Mouse (Mus musculus) kidney, postnatal 0 days (tissue): ENCODE results near the gene Ash1l. TPM values are rescaled to one million over a fixed set of nuclear protein-coding genes. Genes with fewer than 3 reads are reported as not detected.

Source experiments
- ATAC-seq: fragments of 200-750 bp; cut with Nextera tagmentation; replicated peaks from 2 replicates; pipeline ENCODE4 v1.8.0; 2017; ENCODE audit warnings: low read depth, moderate number of reproducible peaks, moderate TSS enrichment, moderate library complexity; ENCODE audit not compliant: low FRiP score
- DNase-seq: peaks from one replicate; pipeline ENCODE4 v3.0.0-alpha.2; 2016; ENCODE audit warnings: low spot score
- H3K27ac ChIP-seq: fragments of 300-500 bp; sonication (generic); 2 replicates; pipeline ENCODE4 v1.5.1; 2014; ENCODE audit warnings: mild to moderate bottlenecking
- H3K27me3 ChIP-seq: fragments of 300-500 bp; sonication (generic); 2 replicates; pipeline ENCODE4 v1.6.1; 2014; ENCODE audit warnings: low read length, mixed read lengths; ENCODE audit not compliant: insufficient read depth
- H3K36me3 ChIP-seq: fragments of 300-500 bp; sonication (generic); 2 replicates; pipeline ENCODE4 v1.6.1; 2014; ENCODE audit warnings: low read length, mixed read lengths; ENCODE audit not compliant: insufficient read depth
- H3K4me1 ChIP-seq: fragments of 300-500 bp; sonication (generic); replicated peaks from 2 replicates; pipeline ENCODE4 v1.6.1; 2014; ENCODE audit warnings: antibody characterized with exemption, low read length, mixed read lengths; ENCODE audit not compliant: insufficient read depth
- H3K4me2 ChIP-seq: fragments of 300-500 bp; sonication (generic); 2 replicates; pipeline ENCODE4 v1.6.1; 2014; ENCODE audit warnings: mild to moderate bottlenecking, low read length, moderate library complexity, mixed read lengths
- H3K4me3 ChIP-seq: fragments of 300-500 bp; sonication (generic); replicated peaks from 2 replicates; pipeline ENCODE4 v1.5.1; 2014; ENCODE audit warnings: low read depth, low read length
- H3K9ac ChIP-seq: fragments of 300-500 bp; sonication (generic); 2 replicates; pipeline ENCODE4 v1.6.1; 2014; ENCODE audit warnings: low read depth, low read length
- H3K9me3 ChIP-seq: fragments of 300-500 bp; sonication (generic); replicated peaks from 2 replicates; pipeline ENCODE4 v1.6.1; 2016; ENCODE audit warnings: low read length, inconsistent platforms, mixed read lengths
- CTCF ChIP-seq: IDR thresholded peaks from 2 replicates; pipeline ENCODE4 v1.5.1; 2016; ENCODE audit warnings: antibody characterized with exemption, low read depth, mild to moderate bottlenecking, moderate library complexity
- WGBS: fragments of 180-500 bp; shearing (Covaris S2); extraction: QIAGEN DNeasy Blood & Tissue Kit; methylation state at CpG from one replicate; pipeline ENCODE4 v1.1.7; 2014; 5-methylcytosine and 5-hydroxymethylcytosine counted together
- polyA plus RNA-seq: library from polyadenylated mRNA; unstranded; fragments of >200 nt; fragmentation: Nextera tagmentation; extraction: Ambion mirVana; gene quantifications from 2 replicates; pipeline ENCODE4 v1.2.1, GENCODE M21; 2015

Gene Ash1l
- polyA plus RNA-seq, 1 experiment from 2014 or later, result 13.0 TPM

GRCm38 (mm10) chr3:89087338-89088110, 137.1 kb downstream of the Ash1l start:
- H3K36me3 ChIP-seq, result no peaks in the 10 kb centered on the region
- H3K4me1 ChIP-seq, result peaks cover 12% of the 10 kb centered on the region; the same call in 1 of the 2 replicates
- peak; percentile 77 for TF ChIP-seq CTCF
- H3K9me3 ChIP-seq, result no peaks in the 10 kb centered on the region
- H3K27ac ChIP-seq, result peak overlapping the region; percentile 27; the same call in 1 of the 2 replicates
- WGBS, result 20% methylated on average over 21 of the region's 21 CpGs
- DNase-seq (peak; percentile 91), ATAC-seq (peak; percentile 38)
- no peaks in the 10 kb centered on the region for H3K27me3 ChIP-seq
- no peak overlapping the region for H3K9ac ChIP-seq
- peak overlapping the region; percentile 39; the same call in 1 of the 2 replicates for H3K4me2 ChIP-seq
- H3K4me3 ChIP-seq, result 0 out of 2 replicates have a peak overlapping the region, but pooled peaks have one; percentile 9

- Histone ChIP-seq H3K9ac (0 out of 2 replicates have a peak overlapping the region, but pooled peaks have one; percentile 69), H3K4me3 (peak overlapping the region; percentile 64), H3K27ac (no peak overlapping the region), H3K36me3 (no peaks in the 10 kb centered on the region), H3K27me3 (peaks cover 3% of the 10 kb centered on the region; the same call in 1 of the 2 replicates), H3K4me1 (peaks cover 12% of the 10 kb centered on the region), H3K4me2 (peak overlapping the region; percentile 100), H3K9me3 (no peaks in the 10 kb centered on the region)
- WGBS, result 44% methylated on average over 14 of the region's 14 CpGs
- ATAC-seq, result no peak
- TF ChIP-seq CTCF, result no peak
- no peak for DNase-seq
These were observed 138.6 kb downstream of the Ash1l start for GRCm38 (mm10) chr3:89088974-89089373.

- Histone ChIP-seq H3K9ac (peak overlapping the region; percentile 69), H3K9me3 (no peaks in the 10 kb centered on the region), H3K27me3 (peaks cover 3% of the 10 kb centered on the region; the same call in 1 of the 2 replicates), H3K27ac (peak overlapping the region; percentile 81), H3K4me1 (peaks cover 12% of the 10 kb centered on the region), H3K4me3 (peak overlapping the region; percentile 64), H3K36me3 (0 out of 2 replicates have a peak, but pooled peaks cover 2% of the 10 kb centered on the region), H3K4me2 (peak overlapping the region; percentile 100)
- ATAC-seq (peak; percentile 79), DNase-seq (peak; percentile 95)
- TF ChIP-seq CTCF, result no peak
- WGBS, result under 1% methylated on average over 40 of the region's 40 CpGs
These were observed 139.6 kb downstream of the Ash1l start for GRCm38 (mm10) chr3:89089882-89090591.

DNA sequence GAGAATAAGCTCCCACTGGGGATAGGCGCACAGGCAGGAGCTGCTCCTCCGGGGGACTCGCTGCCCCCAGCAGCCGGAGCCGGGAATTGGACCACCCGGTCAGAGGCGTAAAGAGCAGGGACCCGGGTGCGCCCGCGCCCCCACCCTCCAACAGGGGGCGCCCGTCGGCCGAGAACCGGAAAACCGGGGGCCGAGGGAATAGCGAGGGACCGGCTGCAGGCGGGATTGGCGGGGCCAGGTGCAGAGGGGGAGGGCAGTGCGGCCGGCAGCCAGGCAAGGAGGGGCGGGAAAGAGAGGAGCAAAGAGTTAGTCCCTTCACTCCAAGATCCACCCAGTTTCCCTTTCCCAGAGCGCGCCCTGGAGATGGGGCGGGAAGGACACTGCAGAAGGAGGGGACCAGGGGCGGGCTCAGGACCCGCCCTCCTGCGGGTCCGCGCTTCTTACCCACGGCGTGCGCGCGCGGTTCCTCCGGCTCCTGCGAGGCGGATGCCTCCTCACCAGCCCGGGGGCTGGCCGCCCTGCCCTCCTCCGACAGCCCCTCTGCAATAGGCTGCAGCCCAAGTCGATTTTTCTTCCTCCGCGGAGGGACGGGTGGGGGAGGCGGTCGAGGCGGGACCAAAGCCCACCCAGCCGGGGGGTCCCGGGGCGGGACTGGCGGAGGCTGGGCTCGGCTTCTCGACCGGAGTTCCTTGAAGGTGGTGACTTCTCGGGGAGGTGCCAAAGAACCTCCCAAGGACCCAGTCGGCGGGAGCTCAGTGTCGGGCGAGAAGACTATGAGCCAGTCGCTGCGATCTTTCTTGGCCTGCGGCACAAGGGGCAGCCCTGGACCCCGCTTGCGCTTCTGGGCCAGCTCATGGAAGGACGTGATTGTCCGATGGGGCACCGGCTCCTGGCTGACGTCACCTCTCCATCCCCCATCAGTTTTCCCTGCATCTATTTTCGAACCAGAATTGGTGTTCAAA, 140.6 kb downstream of the Ash1l start:
- peak; percentile 81 for TF ChIP-seq CTCF
- Histone ChIP-seq H3K9ac (peak overlapping the region; percentile 69), H3K4me2 (peak overlapping the region; percentile 100), H3K4me3 (peak overlapping the region; percentile 64), H3K27ac (peak overlapping the region; percentile 81), H3K4me1 (peaks cover 12% of the 10 kb centered on the region), H3K9me3 (no peaks in the 10 kb centered on the region), H3K36me3 (0 out of 2 replicates have a peak, but pooled peaks cover 2% of the 10 kb centered on the region), H3K27me3 (peaks cover 3% of the 10 kb centered on the region; the same call in 1 of the 2 replicates)
- 1% methylated on average over 71 of the region's 74 CpGs for whole genome bisulfite sequencing
- ATAC-seq, result peak; percentile 47
- peak; percentile 85 for DNase-seq

DNA sequence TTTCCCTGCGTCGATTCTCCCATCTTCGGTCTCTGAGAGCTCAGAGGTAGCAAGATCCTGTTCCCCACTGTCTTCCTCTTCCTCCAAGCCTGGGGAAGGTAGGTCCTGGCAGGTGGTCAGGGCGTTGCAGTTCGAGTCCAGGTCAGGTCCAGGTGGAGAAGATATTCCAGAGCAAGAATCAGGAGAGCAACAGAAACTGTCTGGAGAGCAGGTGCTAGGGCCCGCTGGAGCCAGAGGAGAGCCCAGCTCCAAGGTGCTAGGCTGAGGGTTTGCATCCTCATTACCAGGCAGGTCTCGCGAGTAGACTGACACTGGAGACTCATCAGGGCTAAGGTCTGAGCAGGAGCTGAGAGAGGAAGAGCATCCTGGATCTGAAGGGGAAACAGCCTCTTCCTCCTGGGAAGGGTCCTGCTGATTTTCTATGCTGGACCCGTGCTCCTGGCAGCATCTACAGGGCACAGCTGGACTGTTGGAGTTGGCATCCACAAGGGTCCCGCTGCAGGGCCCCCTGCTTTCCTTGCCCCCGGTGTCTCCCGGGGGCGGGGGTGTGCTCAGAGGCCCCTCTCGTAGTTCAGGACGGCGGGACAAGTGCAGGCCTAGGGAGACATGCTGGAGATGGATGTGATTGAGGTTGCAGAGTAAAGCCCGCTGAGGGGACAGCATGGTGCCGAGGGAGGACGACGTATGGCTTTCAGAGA, 141.5 kb downstream of the Ash1l start:
- Histone ChIP-seq H3K9ac (peak overlapping the region; percentile 69; the same call in 1 of the 2 replicates), H3K9me3 (no peaks in the 10 kb centered on the region), H3K4me2 (peak overlapping the region; percentile 100), H3K27ac (no peak overlapping the region), H3K36me3 (peaks cover 8% of the 10 kb centered on the region; the same call in 1 of the 2 replicates), H3K4me1 (peaks cover 12% of the 10 kb centered on the region), H3K27me3 (peaks cover 3% of the 10 kb centered on the region; the same call in 1 of the 2 replicates), H3K4me3 (peak overlapping the region; percentile 64)
- no peak for TF ChIP-seq CTCF
- WGBS, result 13% methylated on average over 20 of the region's 20 CpGs
- ATAC-seq (no peak), DNase-seq (no peak)
